Mouse (Mus musculus) left cerebral cortex, adult 9 months (tissue): Measurements from ENCODE around the gene Mindy3.

Experiments used
- DNase-seq, 2 experiments: peaks; one replicate each; pipeline ENCODE4 v3.0.0; 2022; ENCODE audit warnings: low spot score in 2 of 2

Gene Mindy3

GRCm38 (mm10) chr2:12301431-12302170, 117.7 kb downstream of the Mindy3 start, which contains the start of gene Itga8:
Gene Itga8 (minus strand): TSS chr2:12301922.
- DNase-seq = peak in 1 of 2 experiments; percentile 78

- DNase-seq = no peak
Measured at GRCm38 (mm10) chr2:12300449-12301228, 118.6 kb downstream of the Mindy3 start.

GRCm38 (mm10) chr2:12297287-12297686, 122.0 kb downstream of the Mindy3 start:
- DNase-seq = no peak
